Mouse (Mus musculus) testis, postnatal 10 days (tissue): Measurements from ENCODE around the gene Mrpl30.

Source experiments
- DNase-seq: peaks from one replicate; pipeline ENCODE4 v3.0.0; 2021; ENCODE audit warnings: low spot score

Gene Mrpl30

GRCm38 (mm10) chr1:37890025-37890652 lies at the start of gene Mrpl30, which contains the start of gene Mitd1:
Gene Mrpl30 (plus strand): TSS chr1:37890477.
Gene Mitd1 (minus strand): TSS chr1:37890411.
- peak; percentile 92 for DNase-seq

GRCm38 (mm10) chr1:37846878-37847277 lies 43.4 kb upstream of the Mrpl30 start:
- DNase-seq: no peak

GRCm38 (mm10) chr1:37850696-37851095 lies 39.6 kb upstream of the Mrpl30 start:
- DNase-seq: no peak

GRCm38 (mm10) chr1:37864511-37865400 lies 25.5 kb upstream of the Mrpl30 start:
- DNase-seq: peak; percentile 99

GRCm38 (mm10) chr1:37865401-37866215 lies 24.7 kb upstream of the Mrpl30 start:
- DNase-seq: no peak

- DNase-seq: no peak
Observed at GRCm38 (mm10) chr1:37866286-37866685, 24.0 kb upstream of the Mrpl30 start, which contains the start of gene Tsga10. Gene Tsga10 (minus strand): TSS chr1:37866429.

- DNase-seq: peak; percentile 64
Observed at GRCm38 (mm10) chr1:37867056-37867455, 23.2 kb upstream of the Mrpl30 start.

GRCm38 (mm10) chr1:37867684-37868322 lies 22.5 kb upstream of the Mrpl30 start:
- no peak for DNase-seq

- DNase-seq: no peak
Observed at GRCm38 (mm10) chr1:37868640-37869039, 21.6 kb upstream of the Mrpl30 start.

- no peak for DNase-seq
Observed at GRCm38 (mm10) chr1:37869362-37869761, 20.9 kb upstream of the Mrpl30 start.

- DNase-seq: no peak
Observed at GRCm38 (mm10) chr1:37871704-37872103, 18.6 kb upstream of the Mrpl30 start, which contains the start of gene Lipt1. Gene Lipt1 (plus strand): TSS chr1:37871738.

- peak; percentile 93 for DNase-seq
Observed at GRCm38 (mm10) chr1:37872131-37873067, 17.9 kb upstream of the Mrpl30 start.

GRCm38 (mm10) chr1:37873157-37873556 lies 17.1 kb upstream of the Mrpl30 start:
- DNase-seq: peak; percentile 26

- peak; percentile 36 for DNase-seq
Observed at GRCm38 (mm10) chr1:37877736-37878460, 12.4 kb upstream of the Mrpl30 start.

- DNase-seq: no peak
Observed at GRCm38 (mm10) chr1:37883411-37883810, 6.9 kb upstream of the Mrpl30 start.

- no peak for DNase-seq
Observed at GRCm38 (mm10) chr1:37884451-37884850, 5.8 kb upstream of the Mrpl30 start.

GRCm38 (mm10) chr1:37889206-37889605 lies 1.1 kb upstream of the Mrpl30 start:
- DNase-seq: no peak

GRCm38 (mm10) chr1:37891400-37891799 lies 1.1 kb downstream of the Mrpl30 start:
- no peak for DNase-seq

GRCm38 (mm10) chr1:37894606-37895005 lies 4.3 kb downstream of the Mrpl30 start:
- DNase-seq: no peak

GRCm38 (mm10) chr1:37899816-37900215 lies 9.5 kb downstream of the Mrpl30 start:
- no peak for DNase-seq
